Mouse (Mus musculus): ENCODE results near the gene Arxes1.
"Not testable (repeated sequence)": the region's sequence is repeated elsewhere in the genome, so short reads cannot be mapped to it uniquely, and the experiment has no call there.

The Arxes1 gene

DNA sequence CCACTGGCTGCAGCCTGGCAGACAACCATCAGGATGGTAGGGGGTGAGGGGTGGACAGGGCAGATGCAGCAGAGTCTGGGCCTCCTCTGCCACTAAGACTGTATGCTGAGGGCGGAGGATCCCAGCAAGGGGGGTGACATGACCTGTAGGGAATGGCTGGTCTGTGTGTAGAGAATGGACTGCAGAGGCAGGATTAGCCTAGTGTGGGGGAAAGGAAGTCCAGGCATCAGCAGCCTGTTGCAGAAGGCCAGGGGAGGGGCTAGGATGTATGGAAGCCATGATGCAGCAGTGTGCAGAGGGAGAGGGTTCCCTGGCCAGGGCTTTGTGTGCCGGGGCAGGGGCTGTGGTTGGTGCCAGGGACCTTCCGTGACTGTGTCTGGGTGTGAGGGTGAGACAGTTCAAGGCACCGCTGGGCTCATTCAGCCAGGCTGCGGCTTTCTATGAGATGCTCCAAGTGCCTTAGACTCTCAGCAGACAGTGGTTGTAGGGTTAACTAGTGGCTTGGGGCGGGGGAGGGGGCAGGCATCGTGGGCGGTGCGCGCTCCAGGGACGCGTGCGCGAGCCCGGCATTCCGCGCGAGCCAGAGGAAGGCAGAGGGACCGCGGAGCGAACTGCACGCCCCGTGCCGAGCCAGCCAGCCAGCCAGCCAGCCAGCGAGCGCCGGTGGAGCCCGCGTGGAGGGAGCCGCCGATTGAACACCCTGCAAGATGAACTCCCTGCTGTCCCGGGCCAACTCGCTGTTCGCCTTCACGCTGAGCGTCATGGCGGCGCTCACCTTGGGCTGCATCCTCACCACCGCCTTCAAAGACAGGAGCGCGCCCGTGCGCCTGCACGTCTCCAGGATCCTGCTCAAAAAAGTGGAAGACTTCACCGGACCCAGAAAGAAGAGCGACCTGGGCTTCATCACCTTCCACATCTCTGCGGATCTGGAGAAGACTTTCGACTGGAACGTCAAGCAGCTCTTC is at the start of gene Arxes1:
Gene Arxes1 (plus strand): TSS at position 569 of the 965 bp plus-strand sequence.
- peak; percentile 39 for DNase-seq (ENCODE audit: low spot score)

DNA sequence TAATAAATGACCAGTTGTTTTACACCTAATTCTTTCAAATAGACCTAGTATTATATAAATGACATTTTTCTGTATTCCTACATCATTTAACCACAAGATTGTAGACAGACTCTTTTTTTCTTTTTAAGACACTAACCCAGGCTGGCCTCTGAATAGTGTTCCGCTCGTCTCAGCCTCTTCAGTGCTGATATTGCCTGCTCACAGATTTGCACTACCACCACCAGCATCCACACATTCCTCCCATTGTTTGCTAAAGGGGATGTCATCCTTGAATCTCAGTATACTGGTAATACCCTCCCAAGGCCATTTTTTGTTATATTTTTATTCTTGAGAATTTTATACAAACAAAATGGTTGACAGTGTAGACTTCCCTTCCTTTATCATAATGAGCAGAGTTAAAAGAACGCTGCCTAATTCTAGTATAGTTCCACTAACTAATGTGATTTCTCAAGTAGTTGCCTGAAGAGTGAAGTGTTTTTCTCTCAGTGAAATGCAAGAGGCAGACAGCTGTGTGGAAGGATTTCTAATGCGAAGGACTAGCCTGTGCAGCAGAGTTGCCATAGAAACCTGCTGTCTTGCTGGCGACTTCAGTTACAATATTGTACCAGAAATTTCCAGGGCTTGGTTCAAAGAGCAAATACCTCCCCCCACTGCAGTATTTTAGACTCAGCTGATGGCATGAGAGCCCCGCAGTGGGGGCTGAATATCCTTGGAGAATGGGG is 48.5 kb upstream of the Arxes1 start:
- no peak for DNase-seq (ENCODE audit: low spot score)

DNA sequence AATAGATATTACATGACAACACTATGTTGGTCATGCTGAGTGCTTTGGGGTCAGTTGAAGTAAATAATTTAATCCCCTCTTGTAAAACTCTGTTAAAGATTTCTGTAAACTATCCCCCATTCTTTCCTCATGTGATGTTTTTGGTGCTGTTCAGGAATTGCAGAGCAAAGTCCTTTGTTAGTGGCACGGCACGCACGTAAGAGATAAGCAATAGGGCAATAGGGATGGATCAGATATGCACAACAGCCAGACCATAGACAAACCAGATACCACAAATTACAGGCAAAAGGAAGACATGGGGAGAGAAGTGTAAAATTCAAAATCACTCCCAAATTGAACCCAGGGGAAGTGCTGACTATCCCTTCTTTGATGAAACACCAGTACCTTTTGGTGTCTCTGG is 46.9 kb upstream of the Arxes1 start:
- DNase-seq (ENCODE audit: low spot score) = no peak

DNA sequence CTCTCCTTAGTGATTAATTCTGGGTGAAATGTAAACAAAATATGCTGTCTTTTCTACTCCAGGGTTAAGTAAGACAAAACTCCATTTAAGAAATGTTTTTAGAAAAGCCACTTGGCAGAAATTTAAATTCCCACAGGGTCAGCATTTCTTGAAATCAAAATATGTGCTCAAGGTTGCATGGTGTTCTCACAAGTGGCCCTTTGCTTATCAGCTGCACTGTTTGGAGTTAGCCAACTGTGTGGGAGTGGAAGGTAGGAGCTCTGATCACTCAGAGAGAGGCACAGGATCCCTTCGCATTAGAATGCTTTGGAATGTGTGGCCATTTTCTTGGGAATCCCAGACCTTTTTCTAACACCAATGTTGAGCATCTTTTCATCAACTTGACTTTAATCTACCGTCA is 42.5 kb upstream of the Arxes1 start:
- DNase-seq (ENCODE audit: low spot score) = no peak

DNA sequence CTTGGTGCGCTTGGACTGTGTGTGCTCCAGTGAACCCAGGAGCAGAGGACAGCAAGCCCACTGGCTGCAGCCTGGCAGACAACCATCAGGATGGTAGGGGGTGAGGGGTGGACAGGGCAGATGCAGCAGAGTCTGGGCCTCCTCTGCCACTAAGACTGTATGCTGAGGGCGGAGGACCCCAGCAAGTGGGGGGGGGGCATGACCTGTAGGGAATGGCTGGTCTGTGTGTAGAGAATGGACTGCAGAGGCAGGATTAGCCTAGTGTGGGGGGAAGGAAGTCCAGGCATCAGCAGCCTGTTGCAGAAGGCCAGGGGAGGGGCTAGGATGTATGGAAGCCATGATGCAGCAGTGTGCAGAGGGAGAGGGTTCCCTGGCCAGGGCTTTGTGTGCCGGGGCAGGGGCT is 40.0 kb upstream of the Arxes1 start:
- DNase-seq (ENCODE audit: low spot score) = peak; percentile 33

DNA sequence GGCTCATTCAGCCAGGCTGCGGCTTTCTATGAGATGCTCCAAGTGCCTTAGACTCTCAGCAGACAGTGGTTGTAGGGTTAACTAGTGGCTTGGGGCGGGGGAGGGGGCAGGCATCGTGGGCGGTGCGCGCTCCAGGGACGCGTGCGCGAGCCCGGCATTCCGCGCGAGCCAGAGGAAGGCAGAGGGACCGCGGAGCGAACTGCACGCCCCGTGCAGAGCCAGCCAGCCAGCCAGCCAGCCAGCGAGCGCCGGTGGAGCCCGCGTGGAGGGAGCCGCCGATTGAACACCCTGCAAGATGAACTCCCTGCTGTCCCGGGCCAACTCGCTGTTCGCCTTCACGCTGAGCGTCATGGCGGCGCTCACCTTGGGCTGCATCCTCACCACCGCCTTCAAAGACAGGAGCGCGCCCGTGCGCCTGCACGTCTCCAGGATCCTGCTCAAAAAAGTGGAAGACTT is 39.5 kb upstream of the Arxes1 start, which contains the start of gene Arxes2:
Gene Arxes2 (plus strand): TSS at position 161 of the 456 bp plus-strand sequence.
- DNase-seq (ENCODE audit: low spot score) = not testable (repeated sequence)

DNA sequence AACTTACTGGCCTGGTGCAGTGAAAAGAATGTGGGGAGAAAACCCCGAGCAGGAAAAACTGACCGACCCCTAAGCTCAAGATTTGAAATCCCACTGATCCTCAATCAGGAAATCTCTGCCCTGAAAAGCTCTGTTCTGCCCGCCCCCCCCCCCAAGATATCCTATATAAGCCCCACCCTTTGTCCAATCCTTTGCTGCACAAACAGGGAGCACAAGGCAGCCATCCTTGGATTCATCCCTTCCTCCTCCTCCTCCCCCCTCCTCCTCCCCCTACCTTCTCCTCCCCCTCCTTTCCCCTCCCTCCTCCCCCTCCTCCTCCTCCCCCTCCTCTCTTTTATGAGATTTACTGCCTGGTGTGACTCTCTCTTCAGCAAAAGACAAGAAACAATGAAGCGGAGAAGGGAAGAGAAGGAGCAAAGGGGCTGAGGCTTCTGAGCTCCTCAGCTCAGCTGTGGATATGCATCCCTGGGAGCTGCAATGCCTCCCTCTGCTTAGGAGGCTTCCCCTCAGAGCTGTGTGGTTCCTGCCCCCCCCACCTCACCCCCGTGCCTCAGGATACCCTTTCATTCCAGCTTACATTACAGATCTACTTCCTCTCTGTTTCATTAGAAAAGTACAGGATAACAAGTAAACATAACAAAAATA is 25.8 kb upstream of the Arxes1 start:
- DNase-seq (ENCODE audit: low spot score) = no peak

DNA sequence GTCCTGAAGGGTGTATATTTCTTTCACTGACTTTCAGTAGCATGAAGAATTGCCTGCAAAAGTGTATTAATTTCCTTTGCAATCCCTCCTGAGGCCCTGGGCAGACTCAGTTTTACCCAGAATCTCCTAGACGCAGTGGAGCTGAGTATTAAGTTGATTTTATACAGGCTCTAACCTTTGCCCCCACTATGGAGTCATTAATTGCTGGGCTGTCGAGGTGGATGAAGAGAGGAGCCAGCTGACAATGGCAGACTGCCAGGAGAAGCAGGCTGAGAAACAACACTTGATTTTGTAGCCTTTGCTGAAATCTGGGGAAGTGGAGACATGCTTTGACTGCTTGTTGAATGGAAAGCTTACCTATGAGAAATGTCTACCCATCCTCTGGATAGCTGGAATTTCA is 18.8 kb upstream of the Arxes1 start:
- DNase-seq (ENCODE audit: low spot score) = no peak

DNA sequence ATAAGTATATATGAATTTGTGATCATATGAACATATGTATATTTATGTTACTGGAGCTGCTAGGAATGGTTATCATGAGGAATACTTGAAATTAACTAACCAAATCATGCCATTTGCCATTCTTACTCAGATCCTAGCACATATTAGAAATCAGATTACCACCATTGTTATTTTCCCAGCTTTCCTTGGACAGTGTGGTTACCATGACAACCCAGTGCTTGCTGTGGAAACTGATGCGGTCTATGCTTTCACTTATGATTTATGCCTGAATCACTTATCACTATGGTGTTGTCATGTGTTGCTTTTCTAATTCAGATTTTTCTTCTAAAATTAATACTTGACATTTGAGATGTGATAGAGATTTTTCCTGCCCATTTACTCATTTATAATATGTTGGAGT is 2.8 kb upstream of the Arxes1 start:
- DNase-seq (ENCODE audit: low spot score) = no peak

DNA sequence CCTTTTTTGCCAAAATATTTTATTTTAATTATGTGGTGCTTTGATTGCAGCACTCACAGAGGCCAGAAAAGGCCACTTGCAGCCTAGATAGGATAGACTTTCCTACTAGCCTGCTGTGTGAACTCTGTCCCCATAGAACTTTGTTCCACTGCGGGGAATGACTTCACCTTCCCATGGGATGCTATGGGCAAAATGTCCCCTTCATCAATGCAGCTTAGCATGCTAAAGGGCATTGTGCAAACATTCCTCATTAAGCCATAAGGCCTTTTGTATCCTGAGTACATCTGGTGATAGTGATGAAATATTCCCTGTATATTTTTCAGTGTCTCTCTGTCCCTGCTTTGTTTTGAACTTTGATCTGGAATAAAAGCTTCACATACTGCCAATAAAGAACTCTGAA is 10.6 kb downstream of the Arxes1 start:
- DNase-seq (ENCODE audit: low spot score) = no peak

DNA sequence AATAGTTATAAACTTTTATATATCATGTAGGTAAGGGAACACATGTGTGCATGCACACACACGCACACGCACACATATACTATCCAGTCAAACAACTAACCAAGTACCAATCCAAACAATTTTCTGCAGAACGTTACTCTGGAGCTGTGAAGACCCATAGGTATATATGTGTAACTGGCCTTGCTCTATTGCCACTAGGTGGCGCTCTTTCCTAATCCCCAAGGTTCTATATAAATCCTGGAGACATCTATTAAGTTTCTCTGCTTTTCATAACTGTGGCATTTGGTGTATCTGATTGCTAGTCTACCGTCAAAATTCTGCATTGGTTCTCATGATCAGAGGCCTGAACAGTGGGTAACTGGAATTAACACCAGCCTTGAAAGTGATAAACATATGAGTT is 14.4 kb downstream of the Arxes1 start:
- DNase-seq (ENCODE audit: low spot score) = peak; percentile 86

DNA sequence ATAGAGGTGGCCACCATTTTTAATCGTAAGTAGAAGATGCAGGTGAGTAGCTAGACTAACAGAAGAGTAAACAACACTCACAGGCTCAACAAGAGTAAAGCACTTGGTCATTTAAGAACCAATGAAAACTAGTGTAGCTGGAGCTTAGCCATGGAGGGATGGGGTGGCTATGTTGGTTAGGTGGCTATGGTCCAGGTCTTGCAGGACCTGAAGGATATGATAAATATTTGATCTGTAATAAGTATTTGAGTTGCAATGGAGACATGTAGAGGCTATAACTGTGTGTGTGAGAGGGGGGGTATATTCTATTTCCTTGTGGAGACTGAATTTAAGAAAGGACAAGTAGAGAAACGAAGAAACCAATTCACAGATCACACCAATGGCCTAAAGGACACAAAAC is 18.1 kb downstream of the Arxes1 start:
- DNase-seq (ENCODE audit: low spot score) = no peak

DNA sequence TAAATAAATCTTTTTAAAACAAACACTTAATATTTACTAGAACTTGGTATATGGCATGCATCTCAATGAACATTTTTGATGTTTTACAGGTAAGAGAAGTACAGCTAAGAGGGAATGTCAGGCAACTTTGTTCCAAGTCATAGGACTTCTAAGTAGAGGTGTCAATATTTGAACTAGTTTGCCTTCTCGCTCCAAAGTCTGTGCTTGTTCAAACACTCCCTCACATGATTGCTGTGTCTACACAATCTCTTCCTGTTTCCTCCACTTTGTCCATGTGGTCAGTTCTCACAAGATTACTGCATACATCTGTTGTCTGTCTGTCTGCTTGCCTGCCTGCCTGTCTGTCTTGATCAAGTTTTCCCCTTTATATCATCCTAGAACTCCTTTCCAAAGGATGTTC is 27.5 kb downstream of the Arxes1 start:
- no peak for DNase-seq (ENCODE audit: low spot score)

DNA sequence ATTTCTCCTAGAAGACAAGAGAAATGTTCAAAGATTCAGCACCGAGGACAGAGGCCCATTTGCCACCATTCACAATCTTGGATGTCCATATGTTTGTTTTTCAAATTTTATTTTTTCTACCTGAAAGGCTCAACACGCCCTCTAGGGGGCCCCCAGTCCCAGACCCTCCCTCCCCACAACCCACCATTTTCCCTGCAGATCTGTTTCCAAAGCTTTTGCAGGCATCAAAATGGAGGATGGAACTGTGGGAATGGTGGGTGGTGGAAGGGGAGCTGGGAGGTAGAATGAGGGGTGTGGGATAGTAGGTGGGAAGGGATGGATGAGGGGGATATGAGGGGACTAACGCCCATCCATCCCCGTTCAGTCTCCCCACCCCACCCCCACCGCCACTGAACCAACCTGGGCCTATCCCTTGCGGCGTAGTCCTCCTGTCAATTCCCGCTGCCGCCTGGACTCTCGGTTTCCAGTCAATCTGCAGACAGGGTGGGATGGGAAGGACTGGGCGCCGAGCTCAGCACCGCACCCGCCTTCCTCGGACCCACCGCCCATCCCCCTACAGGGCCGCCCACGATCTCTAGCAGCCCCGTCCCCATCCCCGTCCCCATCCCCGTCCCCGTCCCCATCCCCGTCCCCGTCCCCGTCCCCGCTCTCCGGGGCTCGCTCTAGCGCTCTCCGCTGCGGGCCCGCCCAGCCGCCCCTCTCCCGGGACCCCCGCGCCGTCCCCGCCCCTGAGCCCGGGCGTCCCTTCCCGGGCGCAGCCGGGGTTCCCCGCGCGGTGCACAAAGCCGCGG is 34.2 kb downstream of the Arxes1 start:
- peak; percentile 69 for DNase-seq (ENCODE audit: low spot score)

DNA sequence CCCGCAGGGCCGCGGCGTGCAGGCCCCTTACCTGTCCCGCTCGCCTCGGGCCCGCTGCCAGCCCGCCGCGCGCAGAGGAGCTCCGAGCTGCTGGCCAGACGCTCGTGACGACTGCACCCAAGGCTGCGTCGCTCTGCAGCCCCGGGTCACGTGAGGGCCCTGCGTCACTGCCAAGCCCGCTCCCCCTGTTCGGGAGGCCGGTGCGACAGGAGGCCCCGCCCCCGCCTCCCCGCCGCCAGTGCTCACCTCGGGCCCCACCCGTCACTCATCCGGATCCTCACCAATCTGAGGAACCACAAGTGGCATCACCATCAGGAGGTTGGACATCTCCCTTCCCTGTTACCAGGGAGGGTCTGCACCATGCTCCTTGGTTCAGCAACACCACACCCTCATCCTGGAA is 34.9 kb downstream of the Arxes1 start, which contains the start of gene Bex2:
Gene Bex2 (minus strand): TSS at position 217 of the 400 bp plus-strand sequence.
- not testable (repeated sequence) for DNase-seq (ENCODE audit: low spot score)
